Mouse (Mus musculus) liver, embryonic 15.5 days (tissue): ENCODE data around the gene Dock9. TPM values are rescaled to one million over a fixed set of nuclear protein-coding genes. Genes with fewer than 3 reads are reported as not detected.

Experiments used
- ATAC-seq: fragments of 200-750 bp; cut with Nextera tagmentation; 2 replicates; pipeline ENCODE4 v1.8.0; 2017; ENCODE audit warnings: moderate number of reproducible peaks, mild to moderate bottlenecking, moderate library complexity; ENCODE audit not compliant: insufficient read depth
- H3K27ac ChIP-seq: fragments of 300-500 bp; sonication (generic); replicated peaks from 2 replicates; pipeline ENCODE4 v1.5.1; 2015; ENCODE audit warnings: mild to moderate bottlenecking, inconsistent platforms
- H3K27me3 ChIP-seq: fragments of 300-500 bp; sonication (generic); 2 replicates; pipeline ENCODE4 v1.6.1; 2015; ENCODE audit warnings: mild to moderate bottlenecking, inconsistent platforms
- H3K36me3 ChIP-seq: fragments of 300-500 bp; sonication (generic); replicated peaks from 2 replicates; pipeline ENCODE4 v1.6.1; 2015; ENCODE audit warnings: moderate library complexity, mild to moderate bottlenecking, inconsistent platforms
- H3K4me1 ChIP-seq: fragments of 300-500 bp; sonication (generic); replicated peaks from 2 replicates; pipeline ENCODE4 v1.6.1; 2015; ENCODE audit warnings: inconsistent platforms
- H3K4me2 ChIP-seq: fragments of 300-500 bp; sonication (generic); 2 replicates; pipeline ENCODE4 v1.6.1; 2015; ENCODE audit warnings: moderate library complexity, mild to moderate bottlenecking, inconsistent platforms
- H3K4me3 ChIP-seq: fragments of 300-500 bp; sonication (generic); replicated peaks from 2 replicates; pipeline ENCODE4 v1.5.1; 2015; ENCODE audit warnings: mild to moderate bottlenecking, inconsistent platforms
- H3K9ac ChIP-seq: fragments of 300-500 bp; sonication (generic); 2 replicates; pipeline ENCODE4 v1.6.1; 2015; ENCODE audit warnings: moderate library complexity, mild to moderate bottlenecking, inconsistent platforms
- H3K9me3 ChIP-seq: fragments of 300-500 bp; sonication (generic); replicated peaks from 2 replicates; pipeline ENCODE4 v1.6.1; 2016; ENCODE audit warnings: inconsistent platforms
- WGBS: fragments of 180-500 bp; shearing (Covaris S2); methylation state at CpG from one replicate; pipeline ENCODE4 v1.1.7; 2015; ENCODE audit warnings: mixed read lengths; ENCODE audit not compliant: insufficient replicate concordance; 5-methylcytosine and 5-hydroxymethylcytosine counted together
- polyA plus RNA-seq: library from polyadenylated mRNA; unstranded; fragments of >200 nt; fragmentation: Nextera tagmentation; extraction: Ambion mirVana; gene quantifications from 2 replicates; pipeline ENCODE4 v1.2.1, GENCODE M21; 2015

The Dock9 gene
- polyA plus RNA-seq, 1 experiment from 2014 or later: 1.2 TPM

DNA sequence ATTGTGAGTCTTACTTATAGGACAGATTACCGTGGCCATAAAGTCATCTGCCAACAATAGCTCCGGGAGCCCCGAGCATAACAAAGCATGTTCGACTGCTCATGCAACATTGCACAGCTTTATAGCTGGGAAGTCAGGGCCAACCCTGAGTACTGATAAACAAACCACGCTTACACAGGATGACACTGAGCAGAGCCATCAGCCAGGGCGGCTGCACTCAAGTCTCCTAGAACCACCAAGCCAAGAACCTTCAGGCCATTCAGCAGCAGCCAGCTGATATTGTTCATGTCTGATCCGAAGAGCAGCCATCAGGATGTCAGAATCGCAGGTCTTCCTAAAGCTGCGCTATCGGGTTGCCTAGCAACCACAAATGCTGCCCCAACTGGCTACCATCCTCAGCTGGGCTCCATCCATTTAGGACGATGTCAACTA lies 35.6 kb downstream of the Dock9 start:
- H3K4me3 ChIP-seq: no peak overlapping the region
- H3K9ac ChIP-seq: no peak overlapping the region
- no peak overlapping the region for H3K4me2 ChIP-seq
- 49% methylated on average over 11 of the region's 11 CpGs for WGBS
- H3K4me1 ChIP-seq: no peaks in the 10 kb centered on the region
- no peak for ATAC-seq
- H3K36me3 ChIP-seq: no peaks in the 10 kb centered on the region
- no peaks in the 10 kb centered on the region for H3K9me3 ChIP-seq
- H3K27ac ChIP-seq: no peak overlapping the region
- no peaks in the 10 kb centered on the region for H3K27me3 ChIP-seq

DNA sequence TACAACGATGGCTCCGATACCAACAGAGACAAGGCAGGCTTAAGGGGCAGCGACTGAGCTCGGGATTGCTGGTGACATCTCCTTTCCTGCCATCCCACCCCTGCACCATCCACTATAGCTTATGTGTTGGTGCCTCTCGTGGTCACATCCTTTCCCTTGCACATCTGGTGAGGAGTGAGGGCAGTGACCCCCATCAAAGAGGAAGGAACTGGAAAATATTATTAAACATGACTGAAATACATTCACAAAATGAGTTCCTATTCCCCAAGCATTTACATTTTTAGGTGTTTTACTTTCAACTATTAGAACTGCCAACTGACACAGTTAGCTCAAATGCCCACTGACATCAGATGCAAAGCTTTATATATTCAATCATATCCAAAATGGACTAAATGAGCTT lies 37.2 kb downstream of the Dock9 start:
- H3K9me3 ChIP-seq: no peaks in the 10 kb centered on the region
- 55% methylated on average over 5 of the region's 5 CpGs for WGBS
- no peak overlapping the region for H3K9ac ChIP-seq
- no peaks in the 10 kb centered on the region for H3K4me1 ChIP-seq
- no peaks in the 10 kb centered on the region for H3K27me3 ChIP-seq
- H3K36me3 ChIP-seq: no peaks in the 10 kb centered on the region
- no peak overlapping the region for H3K4me2 ChIP-seq
- no peak overlapping the region for H3K27ac ChIP-seq
- H3K4me3 ChIP-seq: no peak overlapping the region
- ATAC-seq: no peak

DNA sequence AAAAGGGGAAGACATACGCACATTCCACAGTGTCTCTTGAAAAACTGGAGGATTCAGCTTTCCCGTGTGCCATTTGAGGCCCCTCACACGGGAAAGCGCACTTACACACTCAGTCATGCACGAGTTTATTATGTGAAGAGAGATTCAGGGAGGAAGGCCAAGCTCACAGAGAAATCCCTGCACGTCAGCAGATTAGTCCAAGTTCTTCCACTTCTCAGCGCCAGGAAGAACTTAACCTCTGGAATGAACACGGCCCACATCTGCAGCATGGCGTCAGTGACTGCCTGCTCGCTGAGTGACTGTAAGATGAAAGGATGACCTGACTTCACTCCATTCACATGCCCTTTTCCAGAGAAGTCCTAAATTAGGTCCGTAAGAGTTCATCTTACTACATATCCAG lies 43.5 kb downstream of the Dock9 start:
- no peaks in the 10 kb centered on the region for H3K9me3 ChIP-seq
- H3K4me3 ChIP-seq: no peak overlapping the region
- WGBS: 70% methylated on average over 11 of the region's 11 CpGs
- H3K4me2 ChIP-seq: no peak overlapping the region
- no peaks in the 10 kb centered on the region for H3K4me1 ChIP-seq
- H3K27ac ChIP-seq: no peak overlapping the region
- no peaks in the 10 kb centered on the region for H3K36me3 ChIP-seq
- no peak for ATAC-seq
- H3K27me3 ChIP-seq: no peaks in the 10 kb centered on the region
- H3K9ac ChIP-seq: no peak overlapping the region

DNA sequence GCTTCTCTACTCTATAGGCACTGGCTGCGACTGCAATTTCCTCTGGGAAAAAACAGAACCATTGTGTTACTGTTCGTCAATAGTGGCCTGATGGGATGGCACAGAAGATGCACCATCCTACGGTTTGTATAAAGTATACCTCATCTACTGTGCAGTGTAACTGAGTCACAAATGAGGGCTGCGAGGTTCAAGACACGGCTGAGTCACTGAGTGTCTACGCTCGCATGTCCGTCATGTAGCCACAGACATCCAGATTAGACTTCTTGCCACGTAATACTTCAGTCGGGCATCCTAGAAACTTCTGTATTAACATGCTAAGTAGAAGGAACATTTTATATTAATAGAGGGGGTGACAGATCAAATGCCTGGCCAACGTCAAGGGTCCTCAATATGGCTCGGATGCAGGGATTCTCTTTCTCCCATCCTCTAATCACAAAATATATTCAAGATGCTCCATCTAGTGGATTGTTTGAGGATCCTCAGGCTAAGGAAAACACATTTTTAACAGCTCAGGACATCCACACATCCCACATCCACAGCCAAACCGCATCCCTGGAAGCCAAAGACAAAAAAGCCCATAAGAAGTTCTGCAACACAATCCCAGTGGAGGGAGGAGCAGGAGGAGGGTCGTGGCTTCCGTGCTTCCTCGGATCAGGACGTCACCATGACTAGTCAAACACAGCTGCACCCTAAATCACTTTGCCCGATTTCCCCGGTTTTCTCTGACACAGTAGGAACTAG lies 44.8 kb downstream of the Dock9 start:
- no peak overlapping the region for H3K4me2 ChIP-seq
- ATAC-seq: no peak
- no peaks in the 10 kb centered on the region for H3K36me3 ChIP-seq
- no peaks in the 10 kb centered on the region for H3K9me3 ChIP-seq
- H3K9ac ChIP-seq: no peak overlapping the region
- WGBS: 49% methylated on average over 19 of the region's 19 CpGs
- no peaks in the 10 kb centered on the region for H3K4me1 ChIP-seq
- no peaks in the 10 kb centered on the region for H3K27me3 ChIP-seq
- H3K27ac ChIP-seq: no peak overlapping the region
- H3K4me3 ChIP-seq: no peak overlapping the region

DNA sequence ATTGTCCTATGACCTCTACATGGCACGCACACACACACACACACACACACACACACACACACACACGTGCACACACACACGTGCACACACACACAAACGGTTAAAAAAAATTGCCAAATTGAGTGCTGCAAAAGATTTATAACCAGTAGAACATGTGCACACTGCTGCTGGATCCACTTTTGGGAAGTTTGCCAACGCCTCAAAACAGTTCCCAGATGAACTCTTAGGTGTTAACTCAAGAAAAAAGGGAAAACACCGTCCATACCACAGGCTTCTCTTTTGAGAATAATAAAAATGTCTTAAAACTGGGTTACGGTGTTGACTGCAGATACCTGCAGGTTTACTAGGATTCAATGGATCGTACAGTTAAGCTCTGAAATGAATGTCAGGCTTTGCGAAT lies 48.0 kb downstream of the Dock9 start:
- WGBS: 73% methylated on average over 9 of the region's 9 CpGs
- no peak overlapping the region for H3K4me2 ChIP-seq
- H3K9me3 ChIP-seq: no peaks in the 10 kb centered on the region
- no peak overlapping the region for H3K27ac ChIP-seq
- no peaks in the 10 kb centered on the region for H3K27me3 ChIP-seq
- no peak overlapping the region for H3K9ac ChIP-seq
- no peak for ATAC-seq
- no peaks in the 10 kb centered on the region for H3K36me3 ChIP-seq
- H3K4me1 ChIP-seq: no peaks in the 10 kb centered on the region
- no peak overlapping the region for H3K4me3 ChIP-seq

DNA sequence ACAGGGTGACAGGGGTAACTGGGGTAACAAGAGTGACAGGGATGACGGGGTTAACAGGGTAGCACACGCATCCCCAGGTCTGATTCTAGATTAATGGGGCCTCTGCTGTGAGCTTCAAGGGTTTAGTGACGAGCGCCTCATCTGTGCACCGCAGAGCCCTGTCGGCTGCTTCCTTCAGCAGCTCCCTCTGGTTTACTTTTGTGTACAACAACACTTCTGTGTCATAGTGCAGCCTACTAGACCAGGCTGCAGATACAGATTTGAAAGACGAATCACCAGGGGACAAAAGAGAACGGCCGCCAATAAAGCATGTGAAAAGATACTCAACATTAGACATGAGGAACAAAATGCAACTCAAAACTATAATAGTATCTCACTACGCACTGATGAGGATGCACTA lies 48.6 kb downstream of the Dock9 start:
- no peaks in the 10 kb centered on the region for H3K36me3 ChIP-seq
- H3K9ac ChIP-seq: no peak overlapping the region
- H3K9me3 ChIP-seq: no peaks in the 10 kb centered on the region
- no peak overlapping the region for H3K4me2 ChIP-seq
- no peaks in the 10 kb centered on the region for H3K4me1 ChIP-seq
- H3K27ac ChIP-seq: no peak overlapping the region
- H3K4me3 ChIP-seq: no peak overlapping the region
- no peak for ATAC-seq
- no peaks in the 10 kb centered on the region for H3K27me3 ChIP-seq
- WGBS: 72% methylated on average over 10 of the region's 10 CpGs

DNA sequence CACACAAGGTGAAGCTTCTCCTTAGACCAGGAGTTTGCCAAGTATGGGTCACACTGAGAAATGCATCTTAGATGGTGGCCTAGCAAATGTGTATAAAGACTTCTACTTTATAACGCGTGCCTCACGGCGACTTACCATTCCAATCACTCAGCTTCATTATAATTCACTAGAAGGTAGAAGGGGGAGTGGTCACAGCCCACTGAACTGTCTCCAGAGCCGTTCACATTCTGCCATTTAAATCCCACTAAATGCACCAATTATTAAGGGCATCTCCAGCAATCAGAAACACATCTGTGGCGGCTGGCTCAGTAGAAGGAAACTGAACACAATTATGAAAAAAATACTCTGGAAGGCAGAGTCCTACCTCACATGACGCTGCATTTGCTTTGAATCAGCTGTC lies 50.3 kb downstream of the Dock9 start:
- no peak overlapping the region for H3K9ac ChIP-seq

DNA sequence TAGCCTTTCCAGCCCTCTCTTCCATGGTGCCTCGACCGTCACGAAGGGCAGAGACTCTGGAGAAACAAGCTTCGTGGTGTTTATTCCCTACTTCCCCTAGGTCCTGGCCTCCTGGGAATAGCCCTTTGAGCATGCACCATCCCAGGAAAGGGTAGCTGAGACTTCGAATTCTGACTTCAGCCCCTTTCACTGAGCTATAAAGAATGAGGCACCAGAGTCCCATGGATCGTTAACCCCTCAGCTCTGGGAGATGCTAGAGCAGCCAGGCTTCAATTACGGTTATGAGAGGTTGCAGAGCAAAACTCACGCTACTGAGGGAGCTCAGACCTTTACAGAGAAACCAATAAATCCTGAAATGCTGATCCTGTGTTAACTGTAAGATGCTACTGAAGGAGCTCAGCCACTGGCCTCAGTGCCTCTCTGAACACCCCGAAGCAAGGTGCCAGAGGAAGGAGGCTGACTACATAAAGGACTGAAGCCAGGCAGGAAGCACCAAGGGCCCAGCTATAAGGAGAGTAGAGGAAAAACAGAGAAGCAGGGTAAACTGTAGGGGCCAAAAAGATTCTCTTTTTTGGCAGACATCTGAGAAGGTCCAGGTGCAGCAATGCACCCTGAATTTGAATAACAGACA lies 53.7 kb downstream of the Dock9 start:
- no peak overlapping the region for H3K4me2 ChIP-seq
- H3K36me3 ChIP-seq: no peaks in the 10 kb centered on the region
- H3K4me3 ChIP-seq: no peak overlapping the region
- H3K9ac ChIP-seq: no peak overlapping the region
- no peak overlapping the region for H3K27ac ChIP-seq
- H3K27me3 ChIP-seq: no peaks in the 10 kb centered on the region
- no peaks in the 10 kb centered on the region for H3K4me1 ChIP-seq
- no peak for ATAC-seq
- WGBS: 64% methylated on average over 9 of the region's 9 CpGs
- H3K9me3 ChIP-seq: no peaks in the 10 kb centered on the region

More for the DNA sequence above, 50.3 kb downstream of the Dock9 start:
- Histone ChIP-seq H3K9me3 (no peaks in the 10 kb centered on the region), H3K4me1 (no peaks in the 10 kb centered on the region), H3K27me3 (no peaks in the 10 kb centered on the region), H3K4me2 (no peak overlapping the region), H3K27ac (no peak overlapping the region), H3K4me3 (no peak overlapping the region), H3K36me3 (no peaks in the 10 kb centered on the region)
- WGBS: 82% methylated on average over 7 of the region's 7 CpGs
- ATAC-seq: no peak

DNA sequence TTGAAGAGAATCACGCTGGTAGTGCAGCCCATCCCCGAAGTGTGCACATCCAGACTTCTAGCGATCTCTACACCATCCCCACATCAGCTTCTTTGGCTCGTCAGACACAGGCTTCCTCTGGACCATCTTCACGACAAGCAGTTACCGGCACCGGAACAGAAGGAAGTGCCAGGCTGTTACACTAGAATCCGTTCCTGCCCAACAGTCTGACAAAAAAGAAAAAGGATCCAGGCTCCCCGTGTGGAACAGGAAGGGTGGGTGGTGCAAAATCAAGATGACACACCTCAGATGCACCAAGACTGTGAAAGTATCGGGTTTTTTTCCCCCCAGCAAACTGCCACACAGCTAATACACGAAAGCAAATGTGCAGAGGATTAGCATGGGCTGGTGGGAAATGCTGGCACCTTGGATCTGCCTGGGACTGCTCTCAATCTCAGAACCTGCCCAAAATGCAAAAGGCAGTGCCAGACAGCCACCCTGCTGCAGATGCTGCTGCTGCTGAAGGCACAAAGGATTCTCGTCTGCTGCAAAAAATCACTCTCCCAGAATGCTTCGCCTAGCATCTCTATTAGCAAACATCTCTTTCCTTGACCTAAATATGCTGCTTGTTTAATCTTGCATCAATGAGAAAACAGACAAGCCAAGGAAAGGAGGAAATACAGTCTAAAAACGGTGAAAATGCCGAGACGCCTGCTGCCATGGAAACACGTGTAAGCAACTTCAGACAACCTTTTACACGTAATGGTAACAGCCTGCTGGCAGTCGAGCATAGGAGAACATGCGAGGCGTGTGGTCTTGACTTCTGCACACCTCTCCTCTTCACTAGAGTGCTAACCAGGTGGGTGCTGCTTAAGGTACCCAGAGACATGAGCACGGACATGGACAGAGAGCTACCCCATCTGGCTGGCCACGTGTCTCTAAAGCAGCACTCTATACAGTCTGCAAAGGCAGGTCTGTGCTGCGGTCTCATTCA lies 58.9 kb downstream of the Dock9 start:
- H3K9me3 ChIP-seq: no peaks in the 10 kb centered on the region
- 38% methylated on average over 24 of the region's 24 CpGs for WGBS
- peak overlapping the region; percentile 6; the same call in 1 of the 2 replicates for H3K4me2 ChIP-seq
- ATAC-seq: no peak
- H3K36me3 ChIP-seq: no peaks in the 10 kb centered on the region
- no peak overlapping the region for H3K9ac ChIP-seq
- H3K27ac ChIP-seq: no peak overlapping the region
- H3K4me3 ChIP-seq: no peak overlapping the region
- no peaks in the 10 kb centered on the region for H3K27me3 ChIP-seq
- H3K4me1 ChIP-seq: 0 out of 2 replicates have a peak, but pooled peaks cover 3% of the 10 kb centered on the region

DNA sequence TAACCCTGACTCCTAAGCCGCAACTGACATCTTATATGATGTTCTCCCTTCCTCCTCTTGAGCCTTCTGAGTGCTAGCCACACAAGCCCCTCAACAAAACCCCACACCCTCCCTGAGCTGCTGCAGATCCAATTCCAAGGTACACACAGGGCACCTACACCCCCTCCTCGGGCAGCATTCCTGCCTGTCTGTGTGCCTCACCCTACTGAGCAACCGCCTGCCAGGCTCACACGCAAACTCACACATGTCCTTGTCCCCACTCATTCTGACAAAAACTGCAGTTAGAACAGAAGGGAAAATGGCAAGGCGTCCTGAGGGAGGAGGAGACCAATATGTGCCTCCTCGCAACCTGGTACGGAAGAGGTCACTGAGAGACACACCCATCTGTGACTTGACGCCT lies 60.4 kb downstream of the Dock9 start:
- no peaks in the 10 kb centered on the region for H3K36me3 ChIP-seq
- no peak overlapping the region for H3K4me2 ChIP-seq
- peaks cover 4% of the 10 kb centered on the region; the same call in 1 of the 2 replicates for H3K4me1 ChIP-seq
- 77% methylated on average over 8 of the region's 8 CpGs for WGBS
- H3K27ac ChIP-seq: no peak overlapping the region
- no peak overlapping the region for H3K4me3 ChIP-seq
- H3K9ac ChIP-seq: no peak overlapping the region
- no peaks in the 10 kb centered on the region for H3K27me3 ChIP-seq
- no peak for ATAC-seq
- no peaks in the 10 kb centered on the region for H3K9me3 ChIP-seq

DNA sequence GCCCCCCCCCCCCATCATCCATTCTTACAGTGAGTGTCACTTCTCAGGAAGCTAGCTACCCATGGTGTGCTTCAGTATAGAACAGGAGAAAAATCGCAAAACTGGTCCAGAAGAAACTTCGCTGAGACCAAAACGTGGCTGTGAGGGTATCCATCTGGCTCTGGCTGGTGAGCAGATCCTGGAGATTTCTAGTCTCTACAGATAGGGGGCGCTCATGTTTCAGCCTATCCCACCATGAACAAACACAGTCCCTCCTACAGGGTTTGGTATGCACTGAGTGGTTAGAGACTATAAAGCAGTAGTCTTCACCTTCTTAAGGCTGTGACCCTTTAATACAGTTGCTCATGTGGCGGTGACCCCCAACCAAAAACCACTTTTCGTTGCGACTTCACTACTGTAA lies 62.0 kb downstream of the Dock9 start:
- Histone ChIP-seq H3K27me3 (no peaks in the 10 kb centered on the region), H3K27ac (no peak overlapping the region), H3K4me3 (no peak overlapping the region), H3K4me1 (peaks cover 16% of the 10 kb centered on the region; the same call in 1 of the 2 replicates), H3K9ac (no peak overlapping the region), H3K9me3 (no peaks in the 10 kb centered on the region), H3K36me3 (no peaks in the 10 kb centered on the region), H3K4me2 (no peak overlapping the region)
- WGBS: 50% methylated on average over 7 of the region's 7 CpGs
- no peak for ATAC-seq
